Mouse (Mus musculus) layer of hippocampus, adult 18-20 months (tissue): ENCODE measurements around the gene Rad54l2. TPM values are rescaled to one million over a fixed set of nuclear protein-coding genes. Genes with fewer than 3 reads are reported as not detected.

Experiments used
- DNase-seq, 2 experiments: peaks; one replicate each; pipeline ENCODE4 v3.0.0; 2022; ENCODE audit warnings: low spot score in 2 of 2
- long read RNA-seq: library from polyadenylated mRNA; stranded (forward); transcript quantifications from one replicate; pipeline ENCODE4 v2.0.0, GENCODE M21; 2021
- total RNA-seq, 2 experiments: library from RNA; stranded (reverse); gene quantifications; 2 replicates each; pipeline ENCODE4 v1.2.3; 2021

Gene Rad54l2
- 10 to 100 TPM; 15.4 to 16.6 TPM for total RNA-seq
- long read RNA-seq, partial matches to known transcripts: 0 of 5 reads
- long read RNA-seq, other reads (novel, unspliced or antisense): 5 of 5 reads

GRCm38 (mm10) chr9:106788812-106789321 lies at the start of gene Rad54l2:
Gene Rad54l2, minus strand, starts transcription at chr9:106789194.
- DNase-seq: peak; percentile 77 to 82

DNA sequence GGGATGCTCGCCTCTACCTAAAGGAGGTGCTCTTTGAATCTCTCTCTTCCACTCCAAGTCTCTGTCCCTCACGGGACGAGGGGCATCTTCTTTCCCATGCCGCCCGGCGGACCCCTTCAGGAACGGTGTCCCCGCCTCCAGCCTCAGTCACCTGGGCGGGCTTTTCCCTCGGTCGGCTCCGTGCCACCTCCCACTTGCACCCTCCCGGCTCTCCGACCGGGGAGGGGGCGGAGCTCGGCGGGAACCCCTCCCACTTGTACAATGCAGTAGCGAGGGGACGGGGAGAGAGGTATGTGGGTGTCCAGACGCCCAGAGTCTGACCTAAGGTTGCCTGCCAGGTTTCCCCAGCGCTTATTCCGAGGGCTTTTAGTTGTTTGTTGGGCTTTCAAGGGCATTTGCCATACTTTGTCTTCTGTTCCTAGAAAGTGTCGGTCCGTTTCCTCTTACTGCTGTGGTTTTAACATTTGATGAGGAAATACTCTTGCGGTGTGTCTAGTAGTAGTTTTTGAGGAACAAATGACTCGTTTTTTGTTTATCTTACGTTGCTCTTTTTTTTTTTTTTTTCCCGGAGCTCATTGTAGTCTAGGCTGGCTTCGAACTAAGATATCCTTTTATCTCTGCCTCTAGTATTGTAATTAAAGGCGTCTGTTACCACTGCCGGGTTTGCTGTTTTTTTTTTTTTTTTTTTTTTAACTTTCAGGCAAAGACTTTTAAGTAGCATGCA lies 33.5 kb upstream of the Rad54l2 start:
- peak; percentile 65 to 70 for DNase-seq

- peak; percentile 87 to 97 for DNase-seq
Measured at GRCm38 (mm10) chr9:106821618-106822380, 32.8 kb upstream of the Rad54l2 start, which contains the start of gene Dcaf1. Gene Dcaf1, plus strand, starts transcription at chr9:106821874.

GRCm38 (mm10) chr9:106821050-106821617 lies 32.1 kb upstream of the Rad54l2 start:
- DNase-seq: peak in 1 of 2 experiments; percentile 11

GRCm38 (mm10) chr9:106819201-106819600 lies 30.2 kb upstream of the Rad54l2 start:
- peak in 1 of 2 experiments; percentile 23 for DNase-seq

DNA sequence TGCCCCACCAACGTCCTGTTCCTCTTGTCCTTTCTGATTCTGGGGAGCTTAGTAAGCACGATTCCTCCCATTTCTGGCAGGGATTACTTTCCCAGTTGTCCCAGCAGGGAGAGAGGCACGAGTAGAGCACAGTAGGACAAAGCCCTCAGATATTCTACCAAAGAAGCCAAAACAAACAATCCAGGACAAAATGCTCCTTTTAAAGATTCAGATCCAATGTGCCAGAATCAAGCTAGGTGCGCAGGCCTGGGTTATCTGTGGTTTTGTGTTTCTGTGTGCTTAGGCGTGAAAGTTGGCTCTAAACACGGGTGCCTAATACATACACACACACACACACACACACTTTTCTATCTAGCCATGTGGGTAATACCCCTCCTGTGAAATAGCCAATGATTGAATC lies 29.2 kb upstream of the Rad54l2 start:
- no peak for DNase-seq

GRCm38 (mm10) chr9:106806503-106806902 lies 17.5 kb upstream of the Rad54l2 start:
- no peak for DNase-seq

DNA sequence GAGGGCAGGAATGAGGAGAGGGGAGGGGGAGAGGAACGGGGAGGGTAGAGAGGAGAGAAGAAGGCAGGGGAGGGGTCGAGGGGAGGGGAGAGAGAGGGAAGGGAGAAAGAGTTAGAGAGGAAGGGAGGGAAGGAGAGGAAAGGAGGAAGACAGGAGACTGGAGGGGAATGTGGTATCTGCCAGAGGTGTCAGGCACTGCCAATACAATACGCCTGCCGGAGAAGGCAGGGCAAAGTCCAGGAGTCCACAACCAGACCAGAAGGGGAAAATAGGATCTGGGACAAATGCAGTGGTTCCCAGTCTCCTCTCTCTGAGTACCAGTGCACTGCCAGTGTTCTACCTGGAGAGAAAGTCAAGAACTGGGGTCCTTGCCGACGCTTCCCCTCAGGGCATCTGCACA lies 1.8 kb upstream of the Rad54l2 start:
- no peak for DNase-seq

- no peak for DNase-seq
Measured at GRCm38 (mm10) chr9:106789363-106789762, 369 bp upstream of the Rad54l2 start.

DNA sequence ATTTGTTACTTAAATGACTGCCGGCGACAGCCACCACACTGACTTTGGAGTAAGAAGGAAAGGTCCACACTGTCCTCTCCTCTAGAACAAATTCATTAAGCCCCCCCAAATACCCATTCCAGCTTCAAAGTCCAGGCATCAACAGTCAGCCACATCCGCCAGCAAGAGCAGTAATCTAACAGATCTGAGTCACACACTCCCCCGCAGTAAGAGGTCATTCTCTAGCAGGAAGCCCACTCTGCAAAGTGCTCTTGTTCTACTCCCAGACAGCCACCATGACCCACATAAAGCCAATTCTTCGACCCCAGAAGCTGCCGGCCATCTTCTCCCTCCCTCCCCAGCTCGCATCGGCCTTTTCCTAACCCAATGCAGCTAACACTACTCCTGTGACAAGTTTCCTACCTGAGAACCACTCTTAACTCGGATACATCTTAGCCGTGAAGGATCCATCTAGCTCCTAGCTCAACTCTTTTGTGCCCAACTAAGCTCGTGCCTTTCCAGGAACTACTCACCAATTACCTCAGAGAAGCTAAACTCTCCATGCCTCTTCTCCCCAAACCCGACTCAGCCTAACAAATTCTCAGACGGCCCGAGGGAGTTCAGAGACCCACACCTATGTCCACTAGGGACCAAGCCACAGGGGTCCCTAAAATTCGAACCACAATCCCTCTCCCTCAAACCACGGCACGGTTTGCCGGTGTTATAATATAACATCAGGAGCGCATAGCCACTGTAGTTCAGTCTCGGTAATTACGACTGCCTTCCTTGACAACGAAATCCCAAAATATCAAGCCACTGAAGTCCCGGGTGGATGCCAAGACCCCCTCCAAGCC lies 799 bp downstream of the Rad54l2 start:
- DNase-seq: peak; percentile 1 to 5

DNA sequence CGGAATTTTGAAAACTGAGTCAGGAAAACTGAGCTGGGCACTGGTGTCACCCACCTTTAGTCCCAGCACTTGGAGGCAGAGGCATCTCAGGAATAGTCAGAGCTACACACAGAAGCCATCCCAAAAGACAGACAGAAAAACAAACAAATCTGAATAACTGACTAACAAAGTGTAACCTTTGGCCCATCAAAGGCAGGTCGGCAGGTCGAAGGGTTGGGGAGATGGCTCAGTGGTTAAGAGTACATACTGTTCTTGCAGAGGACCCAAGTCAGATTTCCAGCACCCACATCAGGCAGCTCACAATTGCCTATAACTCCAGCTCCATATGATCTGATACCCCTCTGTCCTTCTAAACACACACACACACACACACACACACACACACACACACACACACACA lies 3.8 kb downstream of the Rad54l2 start:
- no peak for DNase-seq

GRCm38 (mm10) chr9:106783554-106783953 lies 5.4 kb downstream of the Rad54l2 start:
- DNase-seq: no peak

DNA sequence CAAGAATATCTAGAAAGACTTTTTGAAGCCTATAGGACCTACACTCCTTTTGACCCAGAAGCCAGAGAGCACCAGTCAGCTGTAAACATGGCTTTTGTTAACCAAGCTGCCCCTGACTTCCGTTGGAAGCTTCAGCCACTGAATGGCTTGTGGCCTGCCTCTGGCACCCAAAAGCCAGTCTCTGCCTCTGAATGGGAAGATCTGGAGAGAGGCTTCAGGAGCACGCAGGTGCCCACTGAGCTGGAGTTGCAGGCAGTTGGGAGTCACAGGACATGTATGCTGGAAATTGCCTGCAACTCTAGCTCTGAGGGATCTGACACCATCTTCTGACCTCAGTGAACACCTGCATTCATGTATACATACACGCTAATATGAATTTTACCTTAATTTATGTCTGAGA lies 8.9 kb downstream of the Rad54l2 start:
- DNase-seq: no peak

DNA sequence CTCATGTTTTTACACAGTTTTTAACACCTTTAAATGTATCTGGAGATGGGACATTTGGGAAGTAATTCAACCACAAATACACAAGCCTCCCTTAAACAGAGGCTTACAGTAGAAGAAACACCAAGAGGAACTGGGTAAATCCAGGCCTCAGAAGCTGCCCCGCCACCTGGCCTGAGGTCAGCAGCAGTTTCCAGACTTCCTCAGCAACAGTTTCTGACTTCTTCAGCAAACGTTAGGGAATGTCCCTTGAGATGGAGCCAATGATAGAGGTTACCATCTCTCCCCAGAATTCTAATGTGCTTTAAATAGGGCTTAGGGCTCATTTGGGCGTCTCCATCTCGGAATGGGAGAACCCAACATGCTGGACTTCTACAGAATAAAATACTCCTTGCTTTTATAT lies 10.7 kb downstream of the Rad54l2 start:
- no peak for DNase-seq

DNA sequence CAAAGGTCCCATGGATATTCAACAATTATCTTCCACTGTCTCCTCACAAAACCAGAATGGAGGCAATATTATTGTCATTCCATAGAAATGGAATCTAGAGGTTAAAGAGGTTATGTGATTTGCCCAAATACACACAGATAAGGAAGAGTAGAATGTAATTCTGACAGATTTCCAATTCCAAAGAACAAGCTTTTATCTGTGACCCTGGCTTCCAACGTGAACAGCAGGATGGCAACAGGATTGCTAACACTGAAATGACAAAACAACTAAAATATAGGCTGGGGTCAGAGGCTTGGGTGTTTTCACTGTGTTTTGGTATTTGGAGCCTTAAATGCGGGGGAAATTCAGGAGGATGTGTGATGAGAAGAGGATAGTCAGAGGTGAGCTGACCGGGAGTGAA lies 11.6 kb downstream of the Rad54l2 start:
- no peak for DNase-seq

GRCm38 (mm10) chr9:106776116-106776515 lies 12.9 kb downstream of the Rad54l2 start:
- no peak for DNase-seq

DNA sequence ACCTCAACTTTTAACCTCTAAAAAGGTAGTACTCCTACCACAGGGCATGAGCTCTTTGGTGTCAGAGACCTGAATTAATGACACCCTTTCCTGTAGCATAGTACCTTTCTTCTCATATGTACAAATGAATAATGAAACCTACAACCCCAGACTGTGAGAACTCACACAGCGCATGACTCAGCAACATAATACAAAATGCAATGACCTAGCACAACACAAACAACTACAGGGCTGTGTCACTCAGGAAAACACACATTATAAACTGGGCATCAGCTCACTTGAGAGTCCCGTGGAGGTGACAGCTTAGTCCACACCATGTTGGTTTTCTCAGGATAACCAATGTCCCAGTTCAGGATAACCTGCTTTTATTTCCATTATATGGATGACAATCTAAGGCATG lies 17.2 kb downstream of the Rad54l2 start:
- no peak for DNase-seq

GRCm38 (mm10) chr9:106770216-106770615 lies 18.8 kb downstream of the Rad54l2 start:
- no peak for DNase-seq

GRCm38 (mm10) chr9:106769781-106770180 lies 19.2 kb downstream of the Rad54l2 start:
- DNase-seq: no peak

- DNase-seq: no peak
Measured at GRCm38 (mm10) chr9:106756421-106756820, 32.6 kb downstream of the Rad54l2 start.

GRCm38 (mm10) chr9:106755776-106756175 lies 33.2 kb downstream of the Rad54l2 start:
- DNase-seq: no peak
